Mouse (Mus musculus) small intestine, adult 2 months (tissue): ENCODE measurements at regions not wholly inside any gene's neighbourhood (a gene's known extent, or its start where the extent isn't known, plus 50 kb on each side); places are given as distances from the start of the nearest gene placed in this dataset.

Experiments
- H3K27ac ChIP-seq: fragments of 200-500 bp; 2 replicates; pipeline ENCODE4 v1.5.1; 2012; ENCODE audit warnings: low read depth, low read length, control low read depth, inconsistent platforms; ENCODE audit not compliant: insufficient read depth
- H3K27me3 ChIP-seq: fragments of 200-500 bp; 2 replicates; pipeline ENCODE4 v1.6.1; 2012; ENCODE audit warnings: mild to moderate bottlenecking, moderate library complexity, low read length, inconsistent platforms; ENCODE audit not compliant: control insufficient read depth, insufficient read depth
- H3K36me3 ChIP-seq: fragments of 200-500 bp; 2 replicates; pipeline ENCODE4 v1.6.1; 2012; ENCODE audit warnings: mild to moderate bottlenecking, low read length, control low read depth, inconsistent platforms; ENCODE audit not compliant: control insufficient read depth, insufficient read depth
- H3K4me1 ChIP-seq: fragments of 200-500 bp; 2 replicates; pipeline ENCODE4 v1.6.1; 2012; ENCODE audit warnings: low read length, inconsistent platforms, mixed read lengths; ENCODE audit not compliant: control insufficient read depth, insufficient read depth, insufficient read length
- H3K4me3 ChIP-seq: fragments of 200-500 bp; 2 replicates; pipeline ENCODE4 v1.5.1; 2012; ENCODE audit warnings: low read depth, mild to moderate bottlenecking, control low read depth, inconsistent platforms, low read length, moderate library complexity
- CTCF ChIP-seq: fragments of 200-500 bp; IDR thresholded peaks from 2 replicates; pipeline ENCODE4 v1.5.1; 2012; ENCODE audit warnings: low read depth, mild to moderate bottlenecking, control low read depth, inconsistent platforms, low read length, moderate library complexity, mixed read lengths; ENCODE audit not compliant: insufficient replicate concordance, insufficient read length; ENCODE audit errors: extremely low read depth
- POLR2A ChIP-seq: fragments of 200-500 bp; IDR thresholded peaks from 2 replicates; pipeline ENCODE4 v1.6.1; 2012; ENCODE audit warnings: low read depth, mild to moderate bottlenecking, control low read depth, inconsistent platforms, low read length, moderate library complexity
- WGBS: fragments of 180-500 bp; shearing (Covaris S2); methylation state at CpG from one replicate; pipeline ENCODE4 v1.1.7; 2018; 5-methylcytosine and 5-hydroxymethylcytosine counted together

DNA sequence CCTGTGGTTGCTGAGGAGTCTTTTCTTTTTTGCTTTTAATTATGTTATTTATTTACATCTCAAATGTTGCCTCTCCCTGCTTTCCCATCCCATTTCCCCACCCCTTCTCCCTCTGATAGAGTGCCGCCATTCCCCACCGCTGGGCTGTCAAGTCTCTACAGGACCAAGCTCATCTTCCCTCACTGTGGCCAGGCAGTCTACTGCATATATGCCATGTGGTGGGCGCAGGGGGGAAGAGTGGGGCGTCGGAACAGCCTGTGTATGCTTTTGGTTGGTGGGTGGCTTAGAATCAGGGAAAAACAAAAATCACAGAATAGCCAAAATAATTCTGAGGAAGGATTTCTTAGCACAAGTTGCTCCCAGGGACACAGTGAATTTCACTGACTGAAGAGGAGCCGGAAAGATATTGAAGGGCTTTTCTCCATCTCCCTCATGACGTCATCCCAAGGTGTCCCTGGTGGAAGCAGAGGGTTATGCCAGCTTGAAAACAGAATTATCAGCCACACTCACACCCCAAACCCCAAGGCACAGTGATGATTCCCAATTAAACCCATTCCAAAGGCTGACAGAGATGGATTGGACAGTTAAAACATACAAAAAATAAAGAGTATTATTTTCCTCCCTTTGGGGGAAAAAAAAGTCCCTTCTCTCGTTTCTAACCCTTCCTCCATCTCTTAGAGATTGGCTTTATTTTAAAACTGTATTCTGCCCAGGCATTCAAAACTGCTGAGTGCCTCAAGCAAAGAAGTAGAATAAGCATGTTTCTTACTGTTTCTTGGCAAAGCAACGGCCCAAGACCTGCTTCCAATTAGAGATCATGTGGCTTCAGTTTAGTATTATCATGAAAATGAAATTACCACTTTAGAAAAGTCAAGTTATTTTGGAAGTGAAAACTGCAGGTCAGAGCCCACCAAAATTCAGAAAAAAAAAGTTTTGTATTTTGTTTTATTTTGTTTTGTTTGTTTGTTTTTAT lies 232.0 kb downstream of the Clic5 start:
- no peak for TF ChIP-seq POLR2A
- TF ChIP-seq CTCF = no peak
- no peak overlapping the region for H3K4me3 ChIP-seq
- H3K27ac ChIP-seq = no peak overlapping the region
- whole genome bisulfite sequencing = 79% methylated on average over 9 of the region's 9 CpGs
- H3K36me3 ChIP-seq = no peaks in the 10 kb centered on the region
- H3K27me3 ChIP-seq = no peaks in the 10 kb centered on the region
- no peaks in the 10 kb centered on the region for H3K4me1 ChIP-seq

DNA sequence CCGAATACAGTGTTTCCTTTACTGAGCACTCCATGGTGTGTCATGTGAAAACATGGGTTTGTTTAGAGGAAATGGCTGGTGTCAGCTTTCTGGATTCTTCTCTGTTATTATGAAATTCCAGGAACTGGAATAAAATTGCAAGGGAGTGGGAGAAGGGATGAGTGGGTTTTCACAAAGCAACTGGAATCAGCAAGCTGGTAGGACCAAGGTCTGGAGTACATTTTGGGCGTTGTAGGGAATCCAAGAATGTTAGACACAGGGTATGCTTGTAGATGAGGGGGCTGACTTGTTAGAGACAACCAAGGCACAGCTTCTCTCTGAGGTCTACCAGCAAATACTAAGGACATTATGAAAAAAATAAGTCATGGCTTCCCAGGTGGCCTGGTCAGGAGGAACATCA lies 233.8 kb downstream of the Clic5 start:
- 83% methylated on average over 2 of the region's 2 CpGs for WGBS
- TF ChIP-seq POLR2A = no peak

DNA sequence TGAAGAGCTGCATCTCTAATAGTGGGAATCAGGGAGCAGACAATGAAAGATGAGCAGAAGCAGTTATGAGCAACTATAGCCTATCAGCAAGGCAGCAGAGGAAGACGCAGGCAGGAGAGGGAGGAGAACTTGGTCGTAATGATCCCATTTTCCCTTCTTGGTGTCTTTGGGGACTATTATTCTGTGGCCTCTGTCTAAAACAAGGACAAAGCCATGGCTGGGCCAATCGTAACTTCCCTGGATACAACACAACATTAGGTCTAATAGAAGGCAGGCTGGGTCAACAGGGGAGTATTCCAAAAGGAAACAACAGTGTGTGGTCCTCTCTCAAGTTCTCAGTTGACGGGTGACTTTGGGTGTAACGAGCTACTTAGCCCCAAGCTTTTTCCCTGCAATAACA lies 234.5 kb downstream of the Clic5 start:
- 83% methylated on average over 5 of the region's 5 CpGs for WGBS
- no peaks in the 10 kb centered on the region for H3K36me3 ChIP-seq
- H3K4me3 ChIP-seq = no peak overlapping the region
- H3K4me1 ChIP-seq = no peaks in the 10 kb centered on the region
- H3K27ac ChIP-seq = no peak overlapping the region
- no peaks in the 10 kb centered on the region for H3K27me3 ChIP-seq
- TF ChIP-seq CTCF (no peak), POLR2A (no peak)

More for the DNA sequence above, 233.8 kb downstream of the Clic5 start:
- H3K27me3 ChIP-seq = no peaks in the 10 kb centered on the region
- no peaks in the 10 kb centered on the region for H3K4me1 ChIP-seq
- H3K36me3 ChIP-seq = no peaks in the 10 kb centered on the region
- no peak overlapping the region for H3K4me3 ChIP-seq
- no peak overlapping the region for H3K27ac ChIP-seq

DNA sequence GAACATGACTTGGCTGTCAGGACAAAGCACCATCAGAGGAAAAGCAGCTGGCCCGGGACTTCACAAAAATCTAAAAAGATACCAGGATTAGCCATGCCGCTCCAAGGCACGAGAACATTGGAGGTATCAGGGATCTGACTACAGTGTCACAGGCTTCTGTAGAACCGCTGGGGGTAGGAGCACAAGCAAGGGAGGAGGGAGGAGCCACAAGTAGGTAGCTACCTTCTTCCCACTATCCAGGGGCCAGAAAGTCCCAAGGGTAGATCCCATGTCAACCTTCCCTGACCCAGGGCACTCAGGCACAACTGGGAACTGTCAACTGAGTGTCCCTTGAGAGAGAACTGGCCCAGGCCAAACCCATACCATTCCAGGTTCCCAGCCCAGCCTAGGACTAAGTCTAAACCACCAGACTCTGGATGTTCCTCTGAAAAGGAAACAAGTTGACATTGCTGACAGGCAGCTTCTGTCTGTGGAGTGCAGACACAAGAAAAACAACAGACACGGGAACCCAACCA lies 235.1 kb downstream of the Clic5 start:
- WGBS = 82% methylated on average over 5 of the region's 5 CpGs

DNA sequence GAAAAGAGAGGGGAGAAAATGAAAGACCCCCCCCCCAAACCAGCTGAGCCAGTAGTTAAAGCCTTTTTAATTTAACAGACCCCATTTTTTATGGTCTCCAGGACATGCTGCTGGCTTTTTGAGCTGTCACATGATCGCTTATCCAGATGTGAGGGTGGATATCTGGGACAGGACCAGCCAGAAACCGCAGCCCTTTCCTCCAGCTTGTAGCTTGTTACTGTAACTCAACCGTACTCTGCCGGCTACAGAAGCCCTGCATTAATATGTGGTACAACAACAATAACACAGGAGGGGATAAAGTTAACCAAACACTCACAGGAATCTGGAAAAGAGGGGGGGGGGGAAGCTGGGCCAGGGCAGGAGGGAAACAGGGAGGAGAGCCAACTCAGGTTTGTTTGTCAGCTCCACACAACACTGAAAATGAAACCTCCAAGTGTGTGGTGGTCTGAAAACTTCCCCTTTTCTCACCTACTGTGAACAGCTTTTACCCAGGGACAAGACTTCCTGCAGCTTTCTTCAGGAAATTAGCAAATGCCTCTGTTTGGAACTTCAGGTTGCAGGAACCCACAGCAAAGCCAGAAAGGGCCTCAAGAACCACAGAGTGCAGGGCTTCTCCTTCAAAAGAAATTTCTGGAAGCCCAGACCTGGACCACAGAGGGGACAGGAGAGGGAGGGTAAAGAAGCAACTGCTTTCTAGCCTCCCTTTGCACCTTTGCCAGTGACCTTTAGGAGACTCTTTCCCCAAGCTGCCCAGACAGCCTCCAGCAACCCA lies 244.3 kb downstream of the Clic5 start:
- peaks cover 3% of the 10 kb centered on the region; the same call in 1 of the 2 replicates for H3K4me1 ChIP-seq
- H3K27ac ChIP-seq = peak overlapping the region; percentile 24; the same call in 1 of the 2 replicates
- H3K4me3 ChIP-seq = no peak overlapping the region
- no peak for TF ChIP-seq CTCF
- TF ChIP-seq POLR2A = no peak
- no peaks in the 10 kb centered on the region for H3K36me3 ChIP-seq
- 26% methylated on average over 4 of the region's 4 CpGs for WGBS
- H3K27me3 ChIP-seq = no peaks in the 10 kb centered on the region

More for the DNA sequence above, 235.1 kb downstream of the Clic5 start:
- Histone ChIP-seq H3K4me3 (no peak overlapping the region), H3K4me1 (no peaks in the 10 kb centered on the region), H3K27ac (no peak overlapping the region), H3K27me3 (no peaks in the 10 kb centered on the region), H3K36me3 (no peaks in the 10 kb centered on the region)
- TF ChIP-seq CTCF (no peak), POLR2A (no peak)

DNA sequence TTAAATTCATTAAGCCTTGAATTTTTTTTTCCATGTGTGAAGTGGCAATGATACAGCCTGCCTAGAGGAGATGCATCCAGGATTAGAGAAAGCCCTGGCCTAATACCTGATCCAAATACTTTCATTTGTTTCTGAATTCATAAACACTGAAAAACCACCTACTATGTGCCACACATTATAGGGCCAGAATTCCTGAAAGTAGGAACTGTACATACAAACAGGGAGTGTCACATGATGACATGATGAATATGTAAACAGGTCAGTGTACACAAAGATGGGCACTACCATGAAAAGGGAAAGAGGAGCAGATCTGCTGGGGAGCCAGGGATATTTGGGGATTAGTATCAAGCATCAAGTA lies 244.9 kb downstream of the Clic5 start:
- TF ChIP-seq CTCF (no peak), POLR2A (no peak)
- no peaks in the 10 kb centered on the region for H3K36me3 ChIP-seq
- H3K4me1 ChIP-seq = peaks cover 3% of the 10 kb centered on the region; the same call in 1 of the 2 replicates

DNA sequence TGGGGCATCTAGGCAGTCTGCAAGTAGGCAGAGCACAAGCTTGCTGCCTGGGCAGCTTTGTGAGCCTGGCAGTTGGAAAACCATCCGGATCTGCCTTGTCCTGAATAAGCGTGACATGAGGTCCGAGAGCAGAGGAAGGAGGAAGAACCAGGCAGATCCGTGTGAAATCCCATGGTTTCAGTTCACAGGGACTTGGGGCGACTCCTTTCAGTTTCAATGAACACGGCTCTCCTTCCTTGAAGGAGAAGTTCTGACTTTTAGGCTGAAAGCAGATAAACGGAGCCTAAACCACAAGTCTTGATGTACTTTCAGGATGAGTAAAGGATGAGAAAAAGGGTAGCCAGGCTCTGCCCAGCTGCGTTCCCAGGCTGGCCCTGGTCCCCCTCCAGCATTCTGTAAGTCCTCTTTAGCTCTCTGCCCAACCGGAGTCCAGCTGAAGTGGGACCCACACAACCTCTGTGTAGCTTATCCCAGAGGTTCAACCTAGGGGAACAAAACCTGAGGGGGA lies 248.2 kb downstream of the Clic5 start:
- peak overlapping the region; percentile 60 for H3K27ac ChIP-seq
- 75% methylated on average over 9 of the region's 9 CpGs for WGBS
- H3K4me3 ChIP-seq = no peak overlapping the region
- no peaks in the 10 kb centered on the region for H3K27me3 ChIP-seq
- peaks cover 3% of the 10 kb centered on the region; the same call in 1 of the 2 replicates for H3K4me1 ChIP-seq
- no peaks in the 10 kb centered on the region for H3K36me3 ChIP-seq
- TF ChIP-seq CTCF = no peak
- no peak for TF ChIP-seq POLR2A

More for the DNA sequence above, 244.9 kb downstream of the Clic5 start:
- Histone ChIP-seq H3K27ac (peak overlapping the region; percentile 24; the same call in 1 of the 2 replicates), H3K4me3 (no peak overlapping the region), H3K27me3 (no peaks in the 10 kb centered on the region)
